Mouse (Mus musculus) mature B cell (primary cell): ENCODE data around the gene Dgki.
"Not testable (repeated sequence)": the region's sequence is repeated elsewhere in the genome, so short reads cannot be mapped to it uniquely, and the experiment has no call there.

ENCODE experiments used
- in situ Hi-C: fragments of 300-500 bp; cut with MboI; formaldehyde crosslinking; loops from 2 replicates; pipeline ENCODE4 v1.14.3; 2019

Gene Dgki

GRCm38 (mm10) chr6:37147431-37148022 is 152.5 kb downstream of the Dgki start:
- in situ Hi-C loops: no loop called here

- in situ Hi-C loops: no loop called here
Observed at GRCm38 (mm10) chr6:37143867-37144163, 156.2 kb downstream of the Dgki start.

- in situ Hi-C loops: no loop called here
Observed at GRCm38 (mm10) chr6:37142991-37143866, 156.8 kb downstream of the Dgki start.

DNA sequence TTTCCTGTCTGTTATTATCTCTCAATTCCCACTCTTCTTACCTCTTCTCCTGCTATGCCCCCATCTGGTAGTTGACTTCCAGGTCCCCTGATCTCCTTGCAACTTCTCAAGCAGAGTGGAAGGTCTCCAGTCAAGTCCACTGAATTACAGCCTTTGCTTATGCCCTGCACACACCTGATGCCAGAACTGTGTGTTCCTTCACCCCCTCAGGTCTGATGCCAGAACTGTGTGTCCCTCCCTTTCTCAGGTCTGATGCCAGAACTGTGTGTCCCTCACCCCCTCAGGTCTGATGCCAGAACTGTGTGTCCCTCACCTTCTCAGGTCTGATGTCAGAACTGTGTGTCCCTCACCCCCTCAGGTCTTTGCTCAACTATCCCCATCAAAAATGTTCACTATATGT is 161.2 kb downstream of the Dgki start:
- in situ Hi-C loops: no loop called here

- in situ Hi-C loops: no loop called here
Observed at GRCm38 (mm10) chr6:37131257-37131656, 168.7 kb downstream of the Dgki start.

DNA sequence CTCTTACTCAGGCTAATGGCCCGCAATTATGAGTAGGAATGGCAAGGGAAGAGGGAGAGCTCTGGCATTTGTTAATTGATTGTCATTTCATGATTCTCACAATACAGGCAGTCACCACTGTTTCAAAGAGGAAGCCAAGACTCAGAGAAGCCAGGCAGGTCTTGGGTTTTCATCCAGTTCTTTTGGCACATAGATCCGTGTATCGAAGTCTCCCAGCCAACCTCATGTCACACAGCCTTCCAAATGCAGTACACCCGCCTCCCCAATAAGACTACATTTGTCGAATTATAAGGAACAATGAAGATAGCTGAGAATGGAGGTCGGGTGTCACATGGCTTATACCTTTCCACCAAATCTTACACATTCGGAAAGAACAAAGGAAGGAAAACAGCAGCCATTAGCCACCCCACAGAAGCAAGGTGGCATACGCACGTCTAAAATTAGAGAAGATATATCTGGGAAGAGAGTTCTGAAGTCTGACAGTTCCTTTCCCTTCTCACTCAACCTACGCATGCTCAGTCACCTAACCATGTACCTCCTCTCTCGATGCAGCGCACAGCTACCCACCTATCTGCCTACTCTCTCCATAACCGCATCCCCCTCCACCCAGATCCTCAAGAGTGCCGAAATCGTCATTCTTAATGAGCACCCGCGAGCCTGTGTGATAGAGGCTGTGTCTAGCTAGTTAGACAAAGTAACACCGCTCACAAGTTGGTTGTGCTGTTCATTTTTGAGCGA is 179.4 kb downstream of the Dgki start:
- in situ Hi-C loops: no loop called here

DNA sequence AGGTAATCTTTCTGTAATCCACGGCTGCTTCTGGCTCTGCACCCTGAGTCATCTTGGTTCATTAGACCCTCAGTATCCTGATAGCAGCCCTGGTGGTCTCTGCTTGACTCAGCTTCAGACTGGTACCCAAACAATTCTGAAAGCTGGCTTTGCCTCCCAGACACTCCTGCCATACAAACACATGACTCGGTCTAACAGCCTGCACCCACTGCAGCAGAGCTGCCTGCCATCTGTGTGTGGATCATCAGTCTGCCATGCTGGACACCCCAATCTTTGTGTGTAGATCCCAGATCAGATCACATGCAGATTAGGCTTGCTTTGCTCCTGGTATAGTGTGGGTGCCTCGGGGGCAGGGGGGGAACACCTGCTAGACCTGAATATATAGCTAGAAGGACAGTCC is 180.8 kb downstream of the Dgki start:
- in situ Hi-C loops: no loop called here

DNA sequence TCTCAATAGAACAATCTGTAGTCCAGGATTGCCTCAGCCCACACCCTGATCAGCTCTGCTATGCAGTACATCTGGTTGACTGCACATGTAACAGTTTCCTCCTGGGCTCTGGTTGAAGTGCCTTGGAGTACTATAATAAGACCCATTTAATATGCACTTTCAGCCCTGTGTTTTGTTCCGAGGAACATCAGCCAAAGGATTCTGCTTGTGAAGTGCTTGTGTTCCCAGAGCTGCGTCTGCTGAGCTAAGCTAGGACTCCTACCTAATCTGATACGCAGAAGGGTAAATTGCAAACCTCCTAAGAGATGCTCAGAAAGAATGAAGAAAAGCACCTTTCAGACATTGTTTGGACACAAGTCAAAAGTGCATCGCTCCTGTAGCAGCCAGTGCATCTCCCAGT is 186.9 kb downstream of the Dgki start:
- in situ Hi-C loops: no loop called here

GRCm38 (mm10) chr6:37106236-37106635 is 193.7 kb downstream of the Dgki start:
- in situ Hi-C loops: not testable (repeated sequence)

GRCm38 (mm10) chr6:37100413-37100812 is 199.6 kb downstream of the Dgki start:
- in situ Hi-C loops: no loop called here

GRCm38 (mm10) chr6:37097356-37098155 is 202.4 kb downstream of the Dgki start:
- in situ Hi-C loops: loop anchor here (10.0 kb wide), 1 partner anchor 357 kb away; no protein-coding TSS in a partner anchor

DNA sequence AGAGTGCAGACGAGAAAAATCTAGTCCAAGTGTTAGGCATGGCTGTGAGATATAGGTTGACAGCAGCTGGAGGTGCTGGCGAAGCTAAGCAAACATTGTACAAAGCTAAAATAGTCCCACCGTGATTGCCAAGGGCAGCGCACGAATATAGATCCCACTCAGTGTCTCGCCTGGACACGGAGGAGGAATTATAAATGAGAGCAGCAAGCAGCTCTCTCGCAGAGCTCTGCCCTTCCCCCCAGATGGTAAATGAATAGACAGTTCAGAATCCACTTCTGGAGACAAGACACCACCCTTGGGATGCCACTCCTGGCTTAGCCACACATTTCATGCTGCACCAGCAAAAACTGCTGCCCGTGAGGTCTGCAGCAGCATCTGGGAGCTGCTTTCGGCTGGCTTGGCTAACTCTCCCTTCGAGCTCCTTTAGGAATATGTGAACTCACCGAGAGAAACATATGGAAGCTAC is 203.1 kb downstream of the Dgki start:
- in situ Hi-C loops: loop anchor here (10.0 kb wide), 1 partner anchor 358 kb away; no protein-coding TSS in a partner anchor

DNA sequence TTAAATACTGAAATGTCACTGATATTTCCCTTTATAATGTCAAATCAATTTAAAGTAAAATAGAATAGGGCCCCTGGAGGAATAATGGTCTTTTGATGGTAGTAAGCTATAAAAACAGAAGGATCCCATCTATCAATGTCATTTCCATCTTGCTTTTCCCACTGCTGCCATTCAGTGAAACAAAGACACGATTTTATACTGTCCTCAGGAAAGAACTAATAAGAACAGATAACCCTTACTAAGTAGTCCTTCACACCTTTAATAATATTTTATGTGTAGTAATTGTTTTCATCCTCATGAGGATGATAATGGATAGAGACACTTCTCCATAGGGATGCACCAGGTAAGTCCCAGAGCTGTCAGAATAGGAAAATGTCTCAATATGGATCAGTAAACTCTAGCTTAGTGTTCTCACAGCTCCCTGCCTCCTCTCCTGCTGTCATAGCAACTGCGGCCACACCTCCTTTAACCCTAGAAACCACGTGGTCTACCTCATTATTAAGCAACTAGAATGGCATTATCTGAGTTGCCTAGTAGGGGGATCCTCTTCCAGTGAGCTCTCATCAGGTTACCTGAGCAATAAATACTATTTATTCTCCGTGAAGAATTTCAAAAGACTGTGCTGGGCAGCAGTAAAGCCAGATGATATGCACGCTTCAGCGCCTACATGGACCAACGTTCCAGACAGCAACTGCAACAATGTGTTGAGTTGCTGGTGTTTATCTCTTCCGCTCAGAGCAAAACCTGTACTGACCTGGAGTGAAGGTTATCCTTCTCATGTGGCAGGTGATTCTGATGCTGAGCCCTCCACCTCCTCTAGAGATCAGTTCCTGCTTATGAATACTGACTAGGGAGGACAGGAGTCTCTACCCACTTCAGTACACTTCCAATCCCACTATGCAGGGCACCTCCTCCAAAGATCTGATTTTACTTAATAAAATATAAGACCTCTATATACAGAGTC is 210.6 kb downstream of the Dgki start:
- in situ Hi-C loops: loop anchor here (10.0 kb wide), 1 partner anchor 365 kb away; no protein-coding TSS in a partner anchor

DNA sequence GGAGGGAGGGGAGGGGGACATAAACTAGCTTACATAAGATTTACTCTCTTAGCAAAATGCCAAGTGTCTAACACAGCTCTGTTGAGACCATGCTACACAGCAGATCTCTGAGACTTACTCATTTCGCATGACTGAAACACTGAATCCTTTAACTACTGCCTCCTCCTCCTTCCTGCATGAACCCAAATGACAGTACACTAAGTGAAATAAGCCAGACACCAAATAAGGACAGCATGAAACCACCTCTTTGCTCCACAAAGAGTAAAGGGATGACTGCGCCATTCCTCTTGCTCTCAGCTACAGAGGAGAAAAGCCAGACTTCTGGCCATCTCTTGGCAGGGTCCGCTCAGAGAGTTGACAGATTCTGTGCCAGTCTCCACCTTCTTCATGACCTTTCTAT is 217.0 kb downstream of the Dgki start:
- in situ Hi-C loops: no loop called here

- in situ Hi-C loops: no loop called here
Observed at GRCm38 (mm10) chr6:37072401-37073016, 227.5 kb downstream of the Dgki start.

GRCm38 (mm10) chr6:37069836-37070600 is 230.0 kb downstream of the Dgki start:
- in situ Hi-C loops: no loop called here

- in situ Hi-C loops: no loop called here
Observed at GRCm38 (mm10) chr6:37068737-37069136, 231.2 kb downstream of the Dgki start.

GRCm38 (mm10) chr6:37067357-37067756 is 232.6 kb downstream of the Dgki start:
- in situ Hi-C loops: no loop called here

GRCm38 (mm10) chr6:37064214-37064830 is 235.7 kb downstream of the Dgki start:
- in situ Hi-C loops: no loop called here
